Mouse (Mus musculus): ENCODE data around the gene Rnf114. TPM values are rescaled to one million over a fixed set of nuclear protein-coding genes. Genes with fewer than 3 reads are reported as not detected.

Gene Rnf114
- total RNA-seq, 2 experiments from 2014 or later = 48.4 to 51.1 TPM

Other genes with a start within 250 kb of the Rnf114 start
- gene B4galt5, start 143.5 kb upstream of the Rnf114 start, total RNA-seq (2021) = 10 to 100 TPM; 44.2 to 49.7 TPM
- 10 to 100 TPM; 28.3 to 34.1 TPM for gene Slc9a8, start 70.9 kb upstream of the Rnf114 start, total RNA-seq (2021)
- 10 to 100 TPM; 77.8 to 83.1 TPM for gene Spata2, start 242 bp downstream of the Rnf114 start, total RNA-seq (2021)
- under 1 TPM; 0.50 to 0.94 TPM for gene Snai1, start 45.5 kb downstream of the Rnf114 start, total RNA-seq (2021)
- 100 to 1,000 TPM; 208 to 231 TPM for gene Ube2v1, start 139.4 kb downstream of the Rnf114 start, total RNA-seq (2021)
- 10 to 100 TPM; 39.4 to 47.0 TPM for gene Gm20431, start 168.9 kb downstream of the Rnf114 start, total RNA-seq (2021)
- gene Cebpb, start 196.3 kb downstream of the Rnf114 start, total RNA-seq (2021) = 10 to 100 TPM; 32.6 to 34.3 TPM
- gene Tmem189, start 197.2 kb downstream of the Rnf114 start, total RNA-seq (2021) = 10 to 100 TPM; 46.2 to 51.6 TPM